Mouse (Mus musculus): ENCODE data around the gene Cdhr2. TPM values are rescaled to one million over a fixed set of nuclear protein-coding genes. Genes with fewer than 3 reads are reported as not detected.

Cdhr2 gene
- polyA plus RNA-seq, 1 experiment, result 31.3 TPM

DNA sequence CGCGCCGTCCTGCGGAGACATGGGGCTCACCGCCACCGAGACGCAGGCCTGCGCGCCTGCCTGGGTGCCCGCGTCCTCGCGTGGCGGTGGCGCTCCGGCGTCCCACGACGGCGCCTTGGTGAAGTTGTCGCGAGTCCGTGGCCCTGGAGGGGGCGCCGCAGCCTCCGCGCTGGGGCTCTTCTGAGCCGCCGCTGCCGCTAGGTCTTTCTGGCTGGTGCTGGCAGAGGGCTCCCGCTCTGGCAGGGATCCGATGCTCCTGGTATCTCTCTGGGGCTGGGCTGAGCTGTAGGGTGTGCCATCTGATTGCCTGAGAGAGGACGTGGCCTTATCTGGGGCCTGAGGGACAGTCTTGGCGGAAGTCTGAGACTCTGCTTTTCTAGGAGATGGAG, 36.9 kb downstream of the Cdhr2 start:
- TF ChIP-seq CTCF (conservative IDR thresholded peaks at IDR 0.05; ENCODE audit: insufficient read depth, insufficient read length, low read depth, low read length) (no peak), POLR2A (IDR thresholded peaks at IDR 0.05; ENCODE audit: low read depth, low read length) (no peak)
- Histone ChIP-seq H3K27ac (ENCODE audit: insufficient read depth, low read depth, low read length) (no peak overlapping the region), H3K27me3 (replicated peaks; ENCODE audit: control insufficient read depth, insufficient read depth, low read length) (no peaks in the 10 kb centered on the region), H3K4me1 (ENCODE audit: control insufficient read depth, insufficient read depth, low read length) (no peaks in the 10 kb centered on the region), H3K4me3 (ENCODE audit: insufficient read depth, low read depth, low read length) (no peak overlapping the region), H3K36me3 (ENCODE audit: control insufficient read depth, insufficient read depth, low read length) (no peaks in the 10 kb centered on the region)
- DNase-seq, result no peak
- 5% methylated on average over 34 of the region's 34 CpGs for WGBS

DNA sequence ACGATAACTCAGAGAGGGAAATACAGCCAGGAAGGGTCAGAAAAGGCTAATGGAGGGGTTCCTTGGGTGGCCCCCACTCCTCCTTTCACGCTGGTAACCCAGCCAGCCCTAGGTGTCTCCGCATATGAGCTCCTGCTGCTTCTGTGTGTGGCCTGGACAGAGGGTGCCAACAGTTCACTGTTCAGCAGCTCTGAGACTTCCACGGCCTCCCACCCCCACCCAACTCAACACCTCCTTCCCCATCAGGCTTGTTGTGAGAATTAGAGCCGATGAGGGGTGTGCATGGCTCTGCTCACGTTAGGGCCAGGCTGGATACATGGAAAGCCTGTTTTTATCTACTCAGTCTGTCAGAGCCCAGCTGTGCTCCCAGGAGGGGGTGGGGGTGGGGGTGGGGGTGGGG, 44.8 kb downstream of the Cdhr2 start:
- no peak for DNase-seq
- Histone ChIP-seq H3K27me3 (replicated peaks; ENCODE audit: control insufficient read depth, insufficient read depth, low read length) (no peaks in the 10 kb centered on the region), H3K27ac (ENCODE audit: insufficient read depth, low read depth, low read length) (no peak overlapping the region), H3K4me1 (ENCODE audit: control insufficient read depth, insufficient read depth, low read length) (no peaks in the 10 kb centered on the region), H3K36me3 (ENCODE audit: control insufficient read depth, insufficient read depth, low read length) (no peaks in the 10 kb centered on the region), H3K4me3 (ENCODE audit: insufficient read depth, low read depth, low read length) (no peak overlapping the region)
- no peak for TF ChIP-seq POLR2A (IDR thresholded peaks at IDR 0.05; ENCODE audit: low read depth, low read length)
- WGBS, result 37% methylated on average over 6 of the region's 6 CpGs

DNA sequence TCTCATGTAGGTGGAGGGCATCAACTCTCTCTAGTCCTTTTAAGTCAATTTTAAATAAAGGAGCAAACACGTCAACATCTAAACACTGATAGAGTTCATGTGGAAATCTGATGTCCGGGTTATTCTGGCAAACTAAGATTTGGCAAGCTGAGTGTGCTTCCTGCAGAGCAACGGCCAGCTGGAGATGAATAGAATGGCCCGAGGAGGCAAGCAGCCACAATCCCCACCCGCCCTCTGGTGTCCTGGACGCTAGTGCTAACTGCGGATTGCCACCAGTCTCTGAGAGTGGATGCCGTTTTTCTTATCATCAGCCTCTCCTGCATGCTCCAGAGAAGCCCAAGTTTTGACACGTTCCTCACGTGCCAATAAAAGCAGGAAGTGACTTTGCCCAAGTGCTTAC, 45.6 kb downstream of the Cdhr2 start:
- no peak for DNase-seq
- H3K27me3 ChIP-seq (replicated peaks; ENCODE audit: control insufficient read depth, insufficient read depth, low read length), result no peaks in the 10 kb centered on the region
- WGBS, result 43% methylated on average over 10 of the region's 10 CpGs
- no peak for TF ChIP-seq CTCF (conservative IDR thresholded peaks at IDR 0.05; ENCODE audit: insufficient read depth, insufficient read length, low read depth, low read length)
- no peak for TF ChIP-seq POLR2A (IDR thresholded peaks at IDR 0.05; ENCODE audit: low read depth, low read length)
- no peak overlapping the region for H3K4me3 ChIP-seq (ENCODE audit: insufficient read depth, low read depth, low read length)
- no peak overlapping the region for H3K27ac ChIP-seq (ENCODE audit: insufficient read depth, low read depth, low read length)
- H3K36me3 ChIP-seq (ENCODE audit: control insufficient read depth, insufficient read depth, low read length), result no peaks in the 10 kb centered on the region
- H3K4me1 ChIP-seq (ENCODE audit: control insufficient read depth, insufficient read depth, low read length), result no peaks in the 10 kb centered on the region

DNA sequence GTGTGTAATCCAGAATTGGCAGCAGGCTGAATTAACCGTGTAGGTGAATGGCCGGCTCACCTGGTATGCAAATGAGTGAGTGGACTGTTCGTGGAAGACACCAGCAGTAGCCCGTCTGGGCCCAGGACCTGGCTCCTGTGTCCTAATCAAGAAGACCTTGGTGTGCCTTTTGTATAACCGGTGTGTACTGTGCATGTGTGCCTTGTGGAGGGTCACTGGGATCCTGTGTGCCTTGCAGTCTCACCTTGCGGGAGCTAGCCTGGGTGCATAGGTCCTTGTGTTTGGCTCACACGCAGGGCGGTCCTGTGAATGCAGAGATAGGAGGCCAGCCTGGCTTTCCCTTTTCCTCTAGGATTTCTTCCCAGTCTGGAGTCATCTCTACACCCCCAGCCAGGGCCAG, 46.9 kb downstream of the Cdhr2 start:
- no peaks in the 10 kb centered on the region for H3K27me3 ChIP-seq (replicated peaks; ENCODE audit: control insufficient read depth, insufficient read depth, low read length)
- no peak overlapping the region for H3K4me3 ChIP-seq (ENCODE audit: insufficient read depth, low read depth, low read length)
- 79% methylated on average over 8 of the region's 8 CpGs for WGBS
- no peak overlapping the region for H3K27ac ChIP-seq (ENCODE audit: insufficient read depth, low read depth, low read length)
- H3K36me3 ChIP-seq (ENCODE audit: control insufficient read depth, insufficient read depth, low read length), result no peaks in the 10 kb centered on the region
- DNase-seq, result no peak
- TF ChIP-seq POLR2A (IDR thresholded peaks at IDR 0.05; ENCODE audit: low read depth, low read length) (no peak), CTCF (conservative IDR thresholded peaks at IDR 0.05; ENCODE audit: insufficient read depth, insufficient read length, low read depth, low read length) (no peak)
- H3K4me1 ChIP-seq (ENCODE audit: control insufficient read depth, insufficient read depth, low read length), result no peaks in the 10 kb centered on the region

DNA sequence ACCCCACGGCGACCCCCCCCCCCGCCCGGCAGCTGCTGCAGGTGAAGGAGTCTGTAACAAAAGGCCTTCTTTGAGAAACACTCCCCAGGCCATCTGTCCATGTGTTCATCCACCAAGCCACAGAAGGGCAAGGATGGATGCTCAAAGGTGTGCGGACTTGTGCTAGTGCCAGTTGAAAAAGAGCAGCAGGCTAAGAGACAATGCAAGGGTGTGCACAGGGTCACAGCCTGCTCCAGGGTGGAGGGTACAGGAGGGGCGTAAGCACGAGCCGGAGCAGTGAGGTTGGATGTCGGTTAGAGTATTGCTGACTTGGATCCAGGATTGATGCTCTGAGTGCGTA, 47.4 kb downstream of the Cdhr2 start:
- Histone ChIP-seq H3K4me1 (ENCODE audit: control insufficient read depth, insufficient read depth, low read length) (no peaks in the 10 kb centered on the region), H3K27ac (ENCODE audit: insufficient read depth, low read depth, low read length) (no peak overlapping the region), H3K4me3 (ENCODE audit: insufficient read depth, low read depth, low read length) (no peak overlapping the region), H3K36me3 (ENCODE audit: control insufficient read depth, insufficient read depth, low read length) (no peaks in the 10 kb centered on the region), H3K27me3 (replicated peaks; ENCODE audit: control insufficient read depth, insufficient read depth, low read length) (no peaks in the 10 kb centered on the region)
- DNase-seq, result no peak
- WGBS, result 47% methylated on average over 10 of the region's 10 CpGs
- TF ChIP-seq CTCF (conservative IDR thresholded peaks at IDR 0.05; ENCODE audit: insufficient read depth, insufficient read length, low read depth, low read length) (no peak), POLR2A (IDR thresholded peaks at IDR 0.05; ENCODE audit: low read depth, low read length) (no peak)

DNA sequence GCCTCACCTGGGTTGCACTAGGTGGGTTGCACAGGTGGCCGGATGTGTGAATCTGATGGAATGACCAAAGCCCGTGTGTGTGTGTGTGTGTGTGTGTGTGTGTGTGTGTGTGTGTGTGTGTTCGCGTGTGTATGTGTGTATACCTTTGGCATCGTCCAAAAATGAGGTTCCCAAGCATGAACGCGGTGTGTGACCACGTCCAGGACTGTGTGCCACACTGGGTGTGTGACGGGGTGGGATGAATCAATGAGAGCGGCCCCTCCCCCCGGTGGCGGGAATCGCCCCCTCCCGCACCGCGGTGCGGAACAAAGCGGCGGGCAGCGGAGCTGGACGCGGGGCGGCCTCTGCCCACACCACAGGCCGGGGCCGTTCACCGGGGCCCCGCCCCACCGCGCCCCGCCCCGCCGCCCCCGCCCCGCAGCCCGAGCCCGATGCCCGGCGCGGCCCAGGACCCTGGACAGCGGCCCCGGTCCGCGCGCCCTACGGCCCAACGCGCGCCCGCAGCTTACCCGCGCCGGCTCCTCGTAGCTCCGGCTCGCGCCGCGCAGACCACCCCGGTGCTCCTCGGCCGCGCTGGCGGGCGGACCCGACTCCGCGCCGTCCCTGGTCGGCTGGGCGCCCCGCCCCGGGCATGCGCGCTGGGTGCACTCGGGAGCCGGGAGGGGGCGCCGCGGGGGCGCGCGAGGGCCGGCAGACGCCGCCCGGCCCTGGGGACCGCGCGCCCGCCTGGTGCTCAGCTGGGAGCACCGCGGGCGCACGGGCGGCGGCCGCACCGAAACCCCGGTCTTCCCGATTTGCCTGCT, 48.0 kb downstream of the Cdhr2 start:
- DNase-seq, result no peak
- Histone ChIP-seq H3K27me3 (replicated peaks; ENCODE audit: control insufficient read depth, insufficient read depth, low read length) (no peaks in the 10 kb centered on the region), H3K4me3 (ENCODE audit: insufficient read depth, low read depth, low read length) (peak overlapping the region; percentile 17; the same call in 1 of the 2 replicates), H3K4me1 (ENCODE audit: control insufficient read depth, insufficient read depth, low read length) (no peaks in the 10 kb centered on the region), H3K27ac (ENCODE audit: insufficient read depth, low read depth, low read length) (no peak overlapping the region), H3K36me3 (ENCODE audit: control insufficient read depth, insufficient read depth, low read length) (no peaks in the 10 kb centered on the region)
- 3% methylated on average over 91 of the region's 100 CpGs for WGBS
- TF ChIP-seq CTCF (conservative IDR thresholded peaks at IDR 0.05; ENCODE audit: insufficient read depth, insufficient read length, low read depth, low read length) (no peak), POLR2A (IDR thresholded peaks at IDR 0.05; ENCODE audit: low read depth, low read length) (no peak)

DNA sequence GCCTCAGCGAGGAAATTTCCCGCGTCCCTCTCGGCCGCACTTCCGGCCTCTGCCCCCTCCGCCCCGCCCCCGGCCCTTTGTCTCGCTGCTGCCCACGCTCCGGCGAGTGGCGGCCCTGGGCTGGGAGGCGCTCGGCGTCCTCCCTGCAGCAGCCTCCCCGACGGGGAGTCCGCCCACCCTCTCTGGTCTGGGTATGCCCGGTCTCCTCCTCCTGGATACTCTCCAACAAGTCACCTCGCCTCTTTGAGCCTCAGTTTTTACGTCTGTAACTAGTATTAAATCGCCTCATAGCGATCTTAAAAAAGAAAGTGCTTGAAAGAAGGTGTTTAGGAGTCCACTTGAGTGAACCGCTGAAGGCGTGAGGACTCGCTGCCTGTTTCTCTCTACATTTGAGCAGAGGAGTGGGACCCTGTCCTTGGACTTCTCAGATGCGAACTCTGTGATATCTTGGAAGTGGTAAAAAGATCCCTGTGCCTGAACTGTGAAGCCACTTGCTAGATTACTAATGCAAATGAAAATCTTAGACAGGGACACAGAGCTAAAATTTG, 48.7 kb downstream of the Cdhr2 start, which contains the start of gene Gprin1:
Gprin1 (minus strand) TSS at position 11 of the 548 bp plus-strand sequence.
- TF ChIP-seq POLR2A (IDR thresholded peaks at IDR 0.05; ENCODE audit: low read depth, low read length), result no peak
- TF ChIP-seq CTCF (conservative IDR thresholded peaks at IDR 0.05; ENCODE audit: insufficient read depth, insufficient read length, low read depth, low read length), result no peak

More for the DNA sequence above, 48.7 kb downstream of the Cdhr2 start, which contains the start of gene Gprin1:
- peak within 1 kb of the TSS; percentile 17; the same call in 1 of the 2 replicates for H3K4me3 ChIP-seq (ENCODE audit: insufficient read depth, low read depth, low read length)
- no peaks in the 10 kb centered on the region for H3K36me3 ChIP-seq (ENCODE audit: control insufficient read depth, insufficient read depth, low read length)
- H3K27me3 ChIP-seq (replicated peaks; ENCODE audit: control insufficient read depth, insufficient read depth, low read length), result no peaks in the 10 kb centered on the region
- DNase-seq, result no peak
- WGBS, result 4% methylated on average over 29 of the region's 29 CpGs
- no peak within 1 kb of the TSS for H3K27ac ChIP-seq (ENCODE audit: insufficient read depth, low read depth, low read length)
- no peaks in the 10 kb centered on the region for H3K4me1 ChIP-seq (ENCODE audit: control insufficient read depth, insufficient read depth, low read length)

Measured in kidney, adult 2 months (tissue).